Mouse (Mus musculus): Measurements from ENCODE around the gene Tram2. TPM values are rescaled to one million over a fixed set of nuclear protein-coding genes. Genes with fewer than 3 reads are reported as not detected.

Tram2 gene
- total RNA-seq, 1 experiment from 2014 or later = 3.3 TPM

GRCm38 (mm10) chr1:21031650-21032049 is 47.4 kb downstream of the Tram2 start:
- ATAC-seq (ENCODE audit: extremely low read depth, insufficient number of reproducible peaks, low FRiP score, poor library complexity, severe bottlenecking) = no peak

GRCm38 (mm10) chr1:21029000-21029399 is 50.0 kb downstream of the Tram2 start:
- no peak for ATAC-seq (ENCODE audit: extremely low read depth, insufficient number of reproducible peaks, low FRiP score, poor library complexity, severe bottlenecking)

GRCm38 (mm10) chr1:21026534-21026933 is 52.5 kb downstream of the Tram2 start:
- ATAC-seq (ENCODE audit: extremely low read depth, insufficient number of reproducible peaks, low FRiP score, poor library complexity, severe bottlenecking) = no peak

GRCm38 (mm10) chr1:21025203-21025602 is 53.8 kb downstream of the Tram2 start:
- ATAC-seq (ENCODE audit: extremely low read depth, insufficient number of reproducible peaks, low FRiP score, poor library complexity, severe bottlenecking) = no peak

GRCm38 (mm10) chr1:21023101-21023500 is 55.9 kb downstream of the Tram2 start:
- no peak for ATAC-seq (ENCODE audit: extremely low read depth, insufficient number of reproducible peaks, low FRiP score, poor library complexity, severe bottlenecking)

- peak; percentile 36; the same call in 1 of the 2 replicates for ATAC-seq (ENCODE audit: extremely low read depth, insufficient number of reproducible peaks, low FRiP score, poor library complexity, severe bottlenecking)
Observed at GRCm38 (mm10) chr1:21014463-21014862, 64.6 kb downstream of the Tram2 start.

GRCm38 (mm10) chr1:21010282-21010800 is 68.7 kb downstream of the Tram2 start:
- ATAC-seq (ENCODE audit: extremely low read depth, insufficient number of reproducible peaks, low FRiP score, poor library complexity, severe bottlenecking) = no peak

GRCm38 (mm10) chr1:21008891-21009290 is 70.1 kb downstream of the Tram2 start:
- no peak for ATAC-seq (ENCODE audit: extremely low read depth, insufficient number of reproducible peaks, low FRiP score, poor library complexity, severe bottlenecking)

GRCm38 (mm10) chr1:21007941-21008701 is 70.9 kb downstream of the Tram2 start:
- no peak for ATAC-seq (ENCODE audit: extremely low read depth, insufficient number of reproducible peaks, low FRiP score, poor library complexity, severe bottlenecking)

GRCm38 (mm10) chr1:21006775-21007174 is 72.3 kb downstream of the Tram2 start:
- ATAC-seq (ENCODE audit: extremely low read depth, insufficient number of reproducible peaks, low FRiP score, poor library complexity, severe bottlenecking) = no peak

- ATAC-seq (ENCODE audit: extremely low read depth, insufficient number of reproducible peaks, low FRiP score, poor library complexity, severe bottlenecking) = no peak
Observed at GRCm38 (mm10) chr1:21004596-21004995, 74.4 kb downstream of the Tram2 start.

GRCm38 (mm10) chr1:21002246-21003142 is 76.5 kb downstream of the Tram2 start:
- ATAC-seq (ENCODE audit: extremely low read depth, insufficient number of reproducible peaks, low FRiP score, poor library complexity, severe bottlenecking) = no peak

- no peak for ATAC-seq (ENCODE audit: extremely low read depth, insufficient number of reproducible peaks, low FRiP score, poor library complexity, severe bottlenecking)
Observed at GRCm38 (mm10) chr1:20997881-20998389, 81.1 kb downstream of the Tram2 start.

- no peak for ATAC-seq (ENCODE audit: extremely low read depth, insufficient number of reproducible peaks, low FRiP score, poor library complexity, severe bottlenecking)
Observed at GRCm38 (mm10) chr1:20997328-20997689, 81.7 kb downstream of the Tram2 start.

GRCm38 (mm10) chr1:20996603-20997327 is 82.3 kb downstream of the Tram2 start:
- ATAC-seq (ENCODE audit: extremely low read depth, insufficient number of reproducible peaks, low FRiP score, poor library complexity, severe bottlenecking) = no peak

GRCm38 (mm10) chr1:20995331-20995986 is 83.6 kb downstream of the Tram2 start:
- ATAC-seq (ENCODE audit: extremely low read depth, insufficient number of reproducible peaks, low FRiP score, poor library complexity, severe bottlenecking) = peak; percentile 27; the same call in 1 of the 2 replicates

- no peak for ATAC-seq (ENCODE audit: extremely low read depth, insufficient number of reproducible peaks, low FRiP score, poor library complexity, severe bottlenecking)
Observed at GRCm38 (mm10) chr1:20994338-20994737, 84.7 kb downstream of the Tram2 start.

GRCm38 (mm10) chr1:20993690-20994089 is 85.3 kb downstream of the Tram2 start:
- ATAC-seq (ENCODE audit: extremely low read depth, insufficient number of reproducible peaks, low FRiP score, poor library complexity, severe bottlenecking) = no peak

Data from neutrophil, adult 5-6 weeks (primary cell).